Mouse (Mus musculus) cerebellum, adult (tissue): Measurements from ENCODE around the gene 4933430I17Rik.

ENCODE experiments used
- ATAC-seq: cut with Nextera tagmentation; 2 replicates; pipeline ENCODE4 v1.9.2; 2017; ENCODE audit warnings: mild to moderate bottlenecking, moderate library complexity, mixed read lengths; ENCODE audit not compliant: insufficient number of reproducible peaks, low FRiP score, low TSS enrichment

Gene 4933430I17Rik

DNA sequence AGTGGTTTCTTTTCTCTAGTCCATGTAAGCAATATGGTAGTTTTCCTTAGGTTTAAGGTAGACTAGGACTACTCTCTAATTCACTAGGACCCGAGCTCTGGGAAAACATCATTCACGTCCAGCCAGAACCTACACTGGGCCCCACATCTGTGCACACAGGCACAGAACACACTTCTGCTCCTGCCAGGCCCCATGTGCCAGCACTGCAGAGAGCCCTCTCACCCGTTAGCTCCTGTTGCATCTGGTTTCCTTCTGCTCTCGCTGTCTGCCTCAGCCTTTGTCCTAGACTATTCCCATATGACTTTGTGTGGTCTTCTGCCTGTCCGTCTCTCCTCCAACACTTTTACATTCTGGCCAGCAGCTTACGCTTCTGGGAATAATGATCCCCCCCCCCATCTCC lies 8.6 kb downstream of the 4933430I17Rik start:
- no peak for ATAC-seq

DNA sequence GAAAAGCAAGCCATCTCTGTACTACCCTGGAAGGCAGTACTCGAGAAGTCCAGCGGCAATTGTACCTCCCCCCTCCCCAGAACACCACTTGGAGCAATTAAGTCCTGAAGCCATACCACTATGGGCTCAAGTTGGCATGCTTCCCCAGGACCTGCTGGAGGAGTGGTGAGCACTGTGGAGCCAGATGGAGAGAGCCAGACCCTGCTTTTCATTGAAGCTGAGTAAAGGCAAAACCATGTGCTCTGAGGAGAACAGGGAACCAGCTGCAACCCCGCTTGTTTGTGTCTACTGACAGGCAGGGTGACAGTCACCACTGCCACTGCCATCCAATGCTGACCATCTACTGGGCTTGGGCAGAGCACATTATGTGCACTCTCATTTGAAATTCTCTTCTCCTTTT lies 16.6 kb downstream of the 4933430I17Rik start:
- ATAC-seq: no peak

DNA sequence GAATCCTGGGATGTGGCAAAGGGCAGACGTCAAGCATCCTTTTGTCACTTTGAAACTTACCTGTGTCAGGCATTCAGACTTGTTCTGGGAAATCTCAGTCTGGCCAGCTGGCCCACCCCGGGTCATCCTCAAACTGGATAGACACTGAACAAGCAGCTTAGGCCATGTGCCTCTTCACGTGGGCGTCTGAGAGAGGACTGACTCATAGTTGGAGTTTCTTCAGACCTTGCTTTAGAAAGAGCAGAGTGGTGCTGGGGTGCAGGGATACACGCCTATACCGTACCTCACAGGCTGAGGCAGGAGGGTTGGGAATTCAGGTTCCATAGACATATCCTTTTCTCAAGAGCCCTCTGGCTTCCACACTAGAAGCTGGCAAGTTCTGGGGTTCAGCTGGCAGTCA lies 18.6 kb downstream of the 4933430I17Rik start:
- ATAC-seq: no peak

DNA sequence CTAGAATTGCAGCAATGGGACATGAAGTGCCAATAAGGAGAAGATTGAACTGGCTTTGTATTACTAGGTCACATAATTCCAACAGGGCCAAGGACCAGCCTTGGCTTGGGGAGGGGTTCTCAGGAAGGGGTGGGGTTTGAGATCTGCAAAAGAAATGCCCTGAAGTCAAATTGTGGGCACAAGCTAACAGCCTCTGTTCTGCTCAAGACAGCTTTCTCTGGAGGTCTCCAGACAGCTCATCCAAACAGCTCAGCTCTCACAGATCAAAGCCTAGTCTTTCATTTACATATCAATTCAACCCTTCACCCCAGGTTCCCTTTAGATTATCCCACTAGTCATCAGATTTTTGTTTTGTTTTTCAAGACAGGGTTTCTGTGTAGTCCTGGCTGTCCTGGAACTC lies 19.6 kb downstream of the 4933430I17Rik start:
- ATAC-seq: no peak

DNA sequence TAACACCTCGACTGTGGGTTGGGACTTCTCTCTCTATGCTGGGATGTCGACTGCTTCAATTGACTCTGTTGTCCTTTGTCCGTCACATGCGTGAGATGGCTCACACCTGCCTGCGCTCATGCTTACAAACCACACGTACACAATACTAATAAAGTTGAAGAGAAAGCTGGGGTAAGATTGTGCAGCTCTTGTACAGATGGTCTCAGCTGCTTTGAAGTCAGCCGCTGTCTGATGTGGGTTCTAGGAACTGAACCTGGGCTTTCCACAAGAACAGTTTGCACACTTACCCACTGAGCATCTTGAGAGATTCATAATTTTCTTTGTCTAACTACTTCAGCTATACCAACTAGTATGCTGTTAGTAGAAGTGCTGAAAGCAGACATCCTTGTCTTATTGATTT lies 26.8 kb downstream of the 4933430I17Rik start:
- ATAC-seq: no peak

DNA sequence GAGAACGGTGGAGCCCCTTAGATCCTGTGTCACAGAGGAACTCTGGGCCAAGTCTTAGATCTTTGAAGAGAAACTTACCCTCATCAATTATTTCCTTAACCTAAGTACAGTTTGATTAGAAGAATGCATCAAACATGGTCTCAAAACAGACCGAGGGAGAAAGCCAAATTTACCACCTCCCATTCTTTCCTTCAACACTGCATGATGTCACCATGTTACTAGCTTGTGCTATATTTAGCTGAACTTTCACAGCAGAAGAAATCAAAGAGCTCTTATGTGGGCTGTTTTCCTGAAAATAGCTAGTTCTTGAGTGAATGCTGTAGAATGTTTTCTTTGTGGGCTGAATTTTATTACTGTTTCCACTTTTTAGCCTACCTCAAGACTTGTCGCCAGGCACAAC lies 32.3 kb downstream of the 4933430I17Rik start:
- ATAC-seq: no peak

DNA sequence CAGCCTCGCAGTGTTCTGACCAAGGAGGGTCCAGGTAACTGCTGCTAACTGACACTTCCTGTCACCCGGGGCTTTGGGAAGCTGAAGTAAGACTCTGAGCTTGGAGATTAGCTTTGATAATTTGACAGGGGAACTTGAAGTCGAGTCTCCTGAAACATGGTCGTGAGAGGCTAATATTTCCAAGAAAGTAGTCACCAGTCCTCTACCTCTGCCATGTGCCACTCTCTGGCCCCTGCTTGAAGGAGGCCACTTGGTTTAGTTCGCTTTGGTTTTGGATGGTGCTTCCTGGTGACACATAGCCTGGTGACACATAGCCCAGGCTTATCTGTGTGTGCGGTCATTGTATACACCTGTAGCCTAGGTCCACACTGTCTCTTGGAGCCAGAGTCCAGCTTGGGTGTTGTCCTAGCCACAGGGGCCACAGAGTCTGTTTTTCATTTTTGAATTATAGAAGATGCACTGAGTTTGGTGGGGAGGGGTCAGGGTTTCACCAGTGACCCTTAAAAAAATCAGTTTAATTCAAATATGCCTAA lies 34.7 kb downstream of the 4933430I17Rik start, which contains the start of gene Rgs3:
Gene Rgs3, plus strand, starts transcription at position 51 of the 533 bp plus-strand sequence.
- ATAC-seq: no peak

DNA sequence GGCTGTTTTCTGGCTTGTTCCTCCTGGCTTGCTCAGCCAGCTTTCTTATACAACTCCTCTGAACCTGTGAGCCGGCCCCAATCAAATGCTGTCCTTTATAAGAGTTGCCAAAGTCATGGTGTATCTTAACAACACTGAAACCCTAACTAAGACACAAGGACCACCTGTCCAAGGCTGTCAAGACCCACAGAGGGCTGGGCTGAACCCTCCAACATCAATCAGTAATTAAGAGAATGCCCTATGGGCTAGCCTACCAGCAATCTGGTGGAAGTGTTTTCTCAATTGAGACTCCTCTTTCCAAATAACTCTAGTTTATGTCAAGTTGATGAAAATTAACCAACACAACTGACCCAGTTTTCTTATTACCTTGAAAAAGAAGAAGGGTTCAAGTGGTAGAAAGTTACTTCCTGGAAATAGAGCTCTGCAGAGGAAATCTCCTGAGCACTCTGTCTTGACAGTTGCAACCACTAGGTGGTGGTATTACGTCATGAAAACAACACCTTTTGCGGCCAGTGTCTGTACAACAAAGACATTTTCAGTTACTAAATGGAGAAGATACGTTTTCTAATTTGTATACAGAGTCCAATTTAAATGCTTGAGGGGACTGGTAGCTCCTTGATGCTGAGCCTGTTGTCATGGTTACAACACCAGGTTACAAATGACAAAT lies 35.9 kb downstream of the 4933430I17Rik start:
- peak; percentile 78 for ATAC-seq

DNA sequence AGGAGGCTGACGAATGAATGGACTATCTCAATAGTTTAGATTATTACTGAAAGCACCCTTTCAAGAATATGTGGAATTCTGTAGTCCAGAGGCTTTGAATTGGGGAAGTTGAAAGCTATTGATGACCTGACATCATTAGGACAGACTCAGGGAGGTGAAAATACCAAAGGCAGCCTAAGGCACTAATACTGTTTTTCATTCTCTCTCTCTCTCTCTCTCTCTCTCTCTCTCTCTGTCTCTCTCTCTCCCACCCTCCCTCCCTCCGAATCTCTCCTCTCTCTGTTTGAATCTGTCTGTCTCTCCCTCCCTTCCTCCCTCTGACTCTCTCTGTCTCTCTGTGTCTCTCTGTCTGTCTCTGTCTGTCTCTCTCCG lies 36.4 kb downstream of the 4933430I17Rik start:
- no peak for ATAC-seq

DNA sequence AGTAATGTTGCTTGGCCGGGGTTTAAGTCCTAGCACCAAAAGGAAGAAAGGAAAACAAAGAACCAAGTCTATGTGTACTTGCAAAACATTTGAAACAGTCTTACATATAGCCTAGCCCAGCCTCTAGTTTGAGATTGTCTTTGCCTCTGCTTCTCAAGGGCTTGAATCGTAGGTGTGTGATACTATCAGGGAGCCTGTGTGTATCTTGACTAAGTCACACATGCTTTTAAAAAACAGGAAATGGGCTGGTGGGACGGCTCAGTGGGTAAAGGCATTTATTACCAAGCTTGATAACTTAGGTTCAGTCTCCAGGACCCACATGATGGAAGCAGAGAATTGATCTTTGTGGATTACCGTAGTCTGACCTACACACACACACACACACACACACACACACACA lies 36.8 kb downstream of the 4933430I17Rik start:
- ATAC-seq: no peak

DNA sequence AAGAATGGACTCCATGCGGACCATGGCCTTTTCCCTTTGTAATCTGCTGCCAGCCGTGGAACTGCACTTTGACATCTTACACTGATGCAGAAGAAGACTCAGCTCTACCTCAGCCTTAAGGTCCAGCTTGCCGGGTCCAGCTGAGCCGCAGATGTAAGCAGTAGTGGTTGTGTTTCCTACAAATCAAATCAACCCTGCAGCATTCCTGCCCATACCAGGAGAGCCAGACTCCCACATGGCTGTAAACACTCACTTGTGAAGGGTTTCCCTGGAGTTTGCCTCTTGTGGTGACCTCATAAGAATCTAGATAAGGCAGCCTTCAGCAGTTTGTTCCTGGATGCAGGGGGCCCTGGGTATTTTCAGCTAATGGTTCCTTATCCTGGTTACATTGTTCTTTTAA lies 41.4 kb downstream of the 4933430I17Rik start:
- ATAC-seq: no peak

DNA sequence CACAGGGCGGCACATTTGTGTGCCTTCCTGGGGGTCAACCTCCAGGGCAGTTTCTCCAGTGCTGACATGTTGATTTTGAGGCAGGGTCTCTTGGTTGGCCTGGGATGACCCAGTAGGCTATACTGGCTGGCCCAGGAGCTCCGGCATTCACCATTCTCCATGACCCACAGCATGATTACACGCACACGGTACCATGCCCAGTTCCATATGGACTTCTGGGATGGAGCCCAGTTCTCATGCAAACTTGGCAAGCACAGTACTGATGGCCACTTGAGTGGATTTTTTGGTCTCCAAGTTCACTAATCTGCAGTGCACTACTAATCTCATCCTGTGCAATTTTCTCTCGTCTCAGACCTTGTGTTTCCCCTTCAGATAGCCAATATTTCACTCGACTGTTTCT lies 42.5 kb downstream of the 4933430I17Rik start:
- peak; percentile 66 for ATAC-seq

DNA sequence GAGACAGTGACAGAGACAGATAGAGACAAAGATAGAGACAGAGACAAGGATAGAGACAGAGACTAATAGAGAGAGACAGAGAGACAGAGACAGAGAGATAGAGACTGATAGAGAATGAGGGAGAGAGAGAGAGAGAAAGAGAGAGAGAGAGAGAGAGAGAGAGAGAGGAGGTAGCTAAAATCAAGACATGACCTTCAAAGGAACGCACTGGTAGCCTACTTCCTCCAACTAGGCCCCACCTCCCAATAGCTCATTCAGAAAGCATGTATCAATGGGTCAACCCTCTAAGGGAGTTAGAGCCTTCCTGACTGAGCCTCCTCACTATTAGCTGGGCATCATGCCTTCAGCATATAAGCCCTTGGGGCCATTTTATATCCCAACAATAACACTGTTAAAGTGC lies 43.2 kb downstream of the 4933430I17Rik start:
- ATAC-seq: no peak

DNA sequence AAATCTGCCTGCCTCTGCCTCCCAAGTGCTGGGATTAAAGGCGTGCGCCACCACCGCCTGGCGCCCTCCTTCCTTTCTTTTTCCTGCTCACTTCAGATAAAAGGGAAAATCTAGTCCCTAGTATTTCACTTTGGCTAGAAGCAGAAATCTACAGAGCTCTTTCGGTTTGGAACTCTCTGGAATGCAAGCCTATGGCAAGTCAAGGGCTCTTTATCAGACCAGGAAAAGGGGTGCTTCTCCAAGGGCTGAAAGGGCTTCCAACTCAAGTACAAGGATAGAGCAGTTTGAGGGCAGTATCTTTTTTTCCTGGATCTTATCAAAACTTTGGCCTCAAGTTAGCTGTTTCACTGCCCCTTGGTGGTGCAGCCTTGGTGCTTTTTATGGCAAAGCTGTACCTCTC lies 44.4 kb downstream of the 4933430I17Rik start:
- ATAC-seq: no peak

DNA sequence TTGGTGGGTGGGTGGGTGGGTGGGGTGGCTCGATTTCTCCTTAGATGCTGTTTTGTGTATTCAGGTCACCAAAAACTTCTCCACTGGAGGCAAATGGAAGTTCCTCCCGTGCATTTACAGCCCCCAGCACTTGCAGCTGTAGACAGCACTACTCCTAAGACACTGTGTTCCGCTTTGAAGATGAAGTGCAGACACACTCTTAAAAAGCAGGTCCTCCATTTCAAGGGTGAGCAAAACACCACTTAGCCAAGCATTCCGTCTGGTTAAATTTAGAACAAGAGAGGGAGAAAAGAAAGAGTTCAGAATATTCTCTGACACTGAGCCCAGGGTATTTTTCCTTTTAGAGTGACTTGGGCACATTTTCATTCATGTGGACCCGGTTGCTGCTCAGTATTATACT lies 44.9 kb downstream of the 4933430I17Rik start:
- no peak for ATAC-seq

DNA sequence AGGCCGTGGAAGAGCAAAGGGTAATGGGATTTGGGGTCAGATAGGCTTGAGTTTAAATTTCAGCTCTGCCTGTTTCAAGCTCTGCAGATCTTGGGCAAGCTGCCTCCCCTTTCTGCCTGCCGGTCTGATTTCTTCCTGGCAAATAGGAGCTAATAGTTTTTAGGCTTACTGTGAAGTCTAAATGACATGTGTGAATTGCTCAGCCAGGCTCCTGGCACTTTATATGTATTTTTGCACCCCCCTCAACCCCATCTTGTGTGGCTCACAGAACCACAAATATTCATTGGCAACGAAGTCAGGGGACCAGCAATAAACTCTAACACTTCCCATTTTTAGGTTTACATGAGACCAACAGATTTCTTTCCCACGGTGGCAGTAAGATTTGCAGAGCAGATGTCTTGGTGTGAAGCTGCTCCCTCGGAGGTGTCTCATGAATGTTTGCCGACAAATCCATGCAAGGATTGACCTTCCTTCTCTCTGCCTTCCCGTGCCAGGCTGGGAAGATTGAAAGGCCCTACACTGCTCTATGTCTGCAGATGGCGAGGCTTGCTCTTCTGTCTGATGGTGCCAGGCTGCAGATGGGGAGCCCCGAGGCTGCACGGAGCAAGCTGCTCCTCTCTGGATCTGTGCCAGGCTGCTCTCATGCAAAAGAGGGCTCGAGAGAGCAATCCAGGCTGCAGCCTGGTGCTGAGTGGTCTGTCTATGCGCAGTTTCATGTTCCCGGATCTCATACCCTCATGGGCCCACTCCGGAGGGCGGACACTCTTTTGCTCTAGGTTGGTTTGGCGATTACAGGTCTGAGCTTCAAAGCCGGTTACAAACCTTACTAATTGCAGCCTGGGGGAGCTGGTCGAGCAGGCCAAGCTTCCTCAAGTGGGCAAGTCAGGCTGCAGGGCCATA lies 57.4 kb downstream of the 4933430I17Rik start:
- ATAC-seq: peak; percentile 83

DNA sequence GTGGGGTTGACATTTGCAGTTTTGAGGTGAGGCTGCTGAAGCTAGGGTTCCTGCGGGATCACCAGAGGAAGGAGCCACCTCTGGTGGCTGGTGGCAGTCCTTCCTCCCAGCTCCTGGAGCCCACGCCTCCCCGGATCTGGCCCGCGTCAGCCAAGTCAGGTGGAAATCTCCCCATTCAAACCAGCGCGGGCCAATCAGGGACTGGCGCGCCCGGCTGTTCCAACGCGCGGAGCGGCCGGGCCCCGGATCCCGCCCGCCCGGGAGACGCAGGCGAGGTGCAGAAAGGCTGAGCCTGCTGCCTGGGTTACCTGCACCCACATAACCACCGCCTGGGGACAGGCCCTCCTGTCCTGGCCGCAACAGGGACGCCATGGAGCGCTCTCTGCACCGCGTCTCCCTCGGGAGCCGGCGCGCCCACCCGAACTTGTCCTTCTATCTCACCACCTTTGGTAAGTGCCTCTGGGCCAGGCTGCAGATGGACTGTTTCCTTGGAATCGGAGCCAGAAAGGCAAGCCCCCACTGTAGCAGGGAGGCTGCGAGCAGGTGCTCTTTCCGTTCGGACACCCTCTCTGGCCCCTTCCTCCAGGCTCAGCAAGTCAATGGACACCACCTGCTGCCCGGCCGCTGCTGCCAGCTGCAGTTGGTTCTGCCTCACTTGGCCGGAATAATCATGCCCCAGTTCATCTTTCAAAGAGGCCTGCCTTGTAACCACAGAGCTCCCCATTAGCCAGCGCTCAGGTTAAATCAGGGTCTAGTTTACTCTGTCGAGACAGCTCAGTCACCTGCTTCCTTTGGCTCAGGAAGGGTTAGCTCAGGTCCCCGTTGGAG lies 58.3 kb downstream of the 4933430I17Rik start:
- ATAC-seq: peak; percentile 79

DNA sequence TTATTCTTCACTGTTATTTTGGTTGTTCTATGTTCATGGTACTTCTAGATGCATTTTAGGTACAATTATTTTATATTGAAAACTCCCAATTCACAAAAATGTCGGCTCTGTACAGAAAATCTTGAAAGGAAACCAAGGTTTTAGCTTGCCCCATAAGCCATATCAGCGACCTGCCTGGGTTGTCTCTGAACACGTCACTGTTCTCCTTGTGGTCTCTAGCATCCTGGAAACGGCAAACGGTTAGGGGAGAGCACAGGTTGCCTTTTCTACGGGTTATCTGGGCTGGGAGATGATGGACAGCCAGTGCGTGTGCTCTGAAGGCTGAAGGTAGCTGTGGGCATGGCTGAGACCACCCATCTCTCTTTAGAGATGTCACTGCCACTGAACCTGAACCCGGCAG lies 61.9 kb downstream of the 4933430I17Rik start:
- ATAC-seq: no peak

DNA sequence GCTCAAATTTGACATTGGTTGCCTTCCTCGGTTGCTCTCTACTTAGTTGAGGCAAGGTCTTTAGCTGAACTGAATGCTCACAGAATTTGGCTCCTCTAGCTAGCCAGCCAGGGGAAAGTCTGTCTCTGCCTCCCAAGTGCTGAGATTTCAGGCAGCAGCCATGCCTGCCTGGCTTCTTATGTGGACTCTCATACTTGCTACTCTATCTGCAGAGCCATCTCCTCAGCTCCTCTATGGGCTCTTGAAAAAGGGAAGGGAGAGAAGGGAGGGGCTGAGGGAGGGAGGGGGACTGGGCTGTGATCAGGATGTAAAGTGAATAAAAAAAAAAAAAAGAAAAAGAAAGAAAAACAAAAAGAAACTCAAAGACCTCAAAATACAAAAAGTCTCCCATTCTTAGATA lies 65.7 kb downstream of the 4933430I17Rik start:
- ATAC-seq: no peak

DNA sequence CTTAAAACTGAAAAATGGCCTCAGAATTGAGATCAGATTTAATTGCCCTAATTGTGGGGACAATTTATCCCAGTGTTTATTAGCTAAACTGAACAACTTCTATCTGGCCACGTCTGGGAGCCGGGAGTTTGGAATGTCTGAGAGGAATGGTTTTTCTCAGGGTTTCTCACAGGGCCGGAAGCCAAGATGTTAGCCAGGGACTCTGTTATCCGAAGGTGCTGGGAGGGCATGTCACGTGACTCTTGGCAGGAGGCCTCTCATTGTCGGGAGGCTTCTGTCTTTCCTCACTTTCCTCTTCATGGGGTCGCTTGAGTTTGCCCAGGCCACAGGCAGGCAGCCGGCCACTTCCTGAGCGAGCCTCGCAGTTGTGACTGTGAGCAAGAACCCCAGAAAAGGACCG lies 66.2 kb downstream of the 4933430I17Rik start:
- ATAC-seq: no peak
